Mouse (Mus musculus) cerebellum, adult 11 months (tissue): ENCODE results near the gene Vamp2.

Source experiments
- DNase-seq: peaks from one replicate; pipeline ENCODE4 v3.0.0; 2022

Vamp2 gene

DNA sequence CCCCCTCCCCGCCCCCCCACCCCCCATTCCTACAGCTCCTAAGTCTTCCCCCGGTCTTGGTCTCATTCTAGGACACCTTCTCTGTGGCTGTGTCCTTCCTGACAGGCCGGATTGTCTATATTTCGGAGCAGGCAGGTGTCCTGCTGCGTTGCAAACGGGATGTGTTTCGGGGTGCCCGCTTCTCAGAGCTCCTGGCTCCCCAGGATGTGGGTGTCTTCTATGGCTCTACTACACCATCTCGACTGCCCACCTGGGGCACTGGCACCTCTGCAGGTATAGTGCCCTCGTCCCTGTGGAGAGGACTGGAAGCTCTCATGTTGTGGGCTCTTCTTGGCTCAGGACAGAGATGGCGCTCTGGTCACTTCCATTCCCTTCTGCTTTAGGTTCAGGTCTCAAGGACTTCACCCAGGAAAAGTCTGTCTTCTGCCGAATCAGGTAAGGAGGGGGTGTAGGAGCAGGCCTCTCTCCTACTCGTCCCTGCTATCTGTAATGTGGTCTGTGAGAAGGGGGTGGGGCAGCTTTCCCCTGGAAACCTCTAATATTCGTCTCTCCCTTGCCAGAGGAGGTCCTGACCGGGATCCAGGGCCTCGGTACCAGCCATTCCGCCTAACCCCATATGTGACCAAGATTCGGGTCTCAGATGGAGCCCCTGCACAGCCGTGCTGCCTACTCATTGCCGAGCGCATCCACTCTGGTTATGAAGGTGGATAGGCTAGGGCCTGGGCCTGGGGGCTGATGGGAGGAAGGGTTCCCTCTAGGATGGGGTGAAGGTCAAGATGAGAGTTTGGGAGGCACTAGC lies 13.5 kb downstream of the Vamp2 start:
- peak; percentile 35 for DNase-seq

DNA sequence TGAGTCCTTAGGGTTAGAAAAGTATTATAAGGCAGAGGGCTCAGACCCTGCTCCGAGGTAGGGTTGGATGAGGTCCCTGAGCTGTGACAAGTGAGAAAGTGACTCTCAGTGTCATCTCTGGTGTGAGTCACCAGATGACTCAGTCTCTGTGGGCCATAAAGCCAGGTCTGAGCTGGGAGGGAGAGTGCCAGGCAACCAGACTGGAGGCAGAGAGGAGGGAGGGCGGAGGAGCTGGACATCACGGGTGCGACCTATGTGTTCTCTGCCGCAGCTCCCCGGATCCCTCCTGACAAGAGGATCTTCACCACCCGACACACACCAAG lies 14.1 kb downstream of the Vamp2 start:
- peak; percentile 44 for DNase-seq

DNA sequence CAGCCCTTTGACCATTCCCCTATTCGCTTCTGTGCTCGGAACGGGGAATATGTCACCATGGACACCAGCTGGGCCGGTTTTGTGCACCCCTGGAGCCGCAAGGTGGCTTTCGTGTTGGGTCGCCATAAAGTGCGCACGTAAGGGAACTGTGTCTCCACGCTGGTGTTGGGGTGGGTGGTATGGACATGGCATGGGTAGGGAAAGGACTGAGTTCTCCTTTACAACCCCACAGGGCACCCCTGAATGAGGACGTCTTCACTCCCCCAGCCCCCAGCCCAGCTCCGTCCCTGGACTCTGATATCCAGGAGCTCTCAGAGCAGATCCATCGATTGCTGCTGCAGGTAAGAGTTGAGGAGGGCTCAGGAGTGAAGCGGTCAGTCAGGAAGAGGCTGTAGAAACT lies 14.8 kb downstream of the Vamp2 start:
- DNase-seq, result peak; percentile 28

DNA sequence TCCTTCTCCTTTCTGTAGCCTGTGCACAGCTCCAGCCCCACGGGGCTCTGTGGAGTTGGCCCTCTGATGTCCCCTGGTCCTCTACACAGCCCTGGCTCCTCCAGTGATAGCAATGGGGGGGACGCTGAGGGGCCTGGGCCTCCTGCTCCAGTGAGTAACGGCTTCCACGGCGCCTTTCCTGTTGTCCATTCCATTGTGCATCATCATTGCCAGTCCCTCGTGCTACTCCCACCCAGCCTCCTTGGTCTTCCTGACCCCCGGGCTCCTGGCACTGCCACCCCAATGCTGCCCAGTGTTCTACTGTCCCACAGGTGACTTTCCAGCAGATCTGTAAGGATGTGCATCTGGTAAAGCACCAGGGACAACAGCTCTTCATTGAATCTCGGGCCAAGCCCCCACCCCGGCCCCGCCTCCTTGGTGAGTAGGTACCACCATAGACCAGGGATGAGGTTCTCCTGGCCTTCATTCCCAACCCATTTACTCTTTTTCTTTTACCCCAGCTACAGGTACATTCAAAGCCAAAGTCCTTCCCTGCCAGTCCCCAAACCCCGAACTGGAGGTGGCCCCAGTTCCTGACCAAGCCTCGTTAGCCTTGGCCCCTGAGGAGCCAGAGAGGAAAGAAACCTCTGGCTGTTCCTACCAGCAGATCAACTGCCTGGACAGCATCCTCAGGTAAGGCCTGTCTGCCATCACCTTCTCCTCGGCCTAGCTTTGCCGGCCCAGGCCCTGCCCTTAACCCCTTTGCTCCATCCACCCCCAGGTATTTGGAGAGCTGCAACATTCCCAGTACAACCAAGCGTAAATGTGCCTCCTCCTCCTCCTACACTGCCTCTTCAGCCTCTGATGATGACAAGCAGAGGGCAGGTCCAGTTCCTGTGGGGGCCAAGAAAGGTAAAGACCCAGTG lies 15.5 kb downstream of the Vamp2 start:
- DNase-seq, result peak; percentile 30

DNA sequence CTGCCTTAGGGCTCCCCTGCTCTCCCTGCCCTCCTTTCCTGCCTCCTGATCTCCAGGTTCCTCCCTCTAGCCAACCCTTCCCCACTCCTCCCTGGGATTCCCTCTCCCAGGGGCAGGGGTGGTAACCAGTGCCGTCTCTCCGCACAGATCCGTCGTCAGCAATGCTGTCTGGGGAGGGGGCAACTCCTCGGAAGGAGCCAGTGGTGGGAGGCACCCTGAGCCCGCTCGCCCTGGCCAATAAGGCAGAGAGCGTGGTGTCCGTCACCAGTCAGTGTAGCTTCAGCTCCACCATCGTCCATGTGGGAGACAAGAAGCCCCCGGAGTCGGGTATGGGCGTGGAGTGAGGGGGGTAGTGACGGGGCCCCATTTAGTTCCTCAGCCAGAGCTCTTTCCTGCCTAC lies 16.2 kb downstream of the Vamp2 start:
- peak; percentile 28 for DNase-seq

DNA sequence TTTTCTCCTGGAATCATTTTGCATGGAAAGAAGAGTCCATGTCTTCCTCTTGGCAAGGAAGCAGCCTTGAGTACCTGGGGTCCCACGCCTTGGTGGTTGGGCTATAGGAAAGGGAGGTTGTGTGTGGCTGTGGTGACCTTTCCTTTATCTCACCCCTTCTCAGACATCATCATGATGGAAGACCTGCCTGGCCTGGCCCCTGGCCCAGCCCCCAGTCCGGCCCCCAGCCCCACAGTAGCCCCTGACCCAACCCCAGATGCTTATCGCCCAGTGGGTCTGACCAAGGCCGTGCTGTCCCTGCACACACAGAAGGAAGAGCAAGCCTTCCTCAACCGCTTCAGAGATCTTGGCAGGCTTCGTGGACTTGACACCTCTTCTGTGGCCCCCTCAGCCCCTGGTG lies 16.9 kb downstream of the Vamp2 start:
- peak; percentile 13 for DNase-seq

DNA sequence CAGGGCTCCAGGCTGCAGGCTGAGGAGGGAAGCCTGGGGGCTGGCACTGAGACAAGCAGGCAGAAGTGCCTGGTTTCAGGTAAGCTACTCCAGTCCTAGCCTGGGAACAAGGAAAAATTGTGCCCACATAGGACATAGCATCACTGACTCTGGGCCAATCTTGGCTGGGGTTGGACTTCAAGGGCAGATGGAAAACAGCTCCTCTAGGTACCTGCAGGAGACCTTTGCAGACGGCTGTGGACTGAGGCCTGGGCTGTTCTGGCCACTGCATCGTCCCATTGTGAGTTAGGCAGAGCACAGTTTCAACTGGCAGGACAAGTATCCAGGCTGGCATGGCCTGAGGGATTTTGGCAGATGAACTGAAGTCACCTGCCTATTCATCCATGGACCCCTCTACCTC lies 17.5 kb downstream of the Vamp2 start:
- peak; percentile 13 for DNase-seq

DNA sequence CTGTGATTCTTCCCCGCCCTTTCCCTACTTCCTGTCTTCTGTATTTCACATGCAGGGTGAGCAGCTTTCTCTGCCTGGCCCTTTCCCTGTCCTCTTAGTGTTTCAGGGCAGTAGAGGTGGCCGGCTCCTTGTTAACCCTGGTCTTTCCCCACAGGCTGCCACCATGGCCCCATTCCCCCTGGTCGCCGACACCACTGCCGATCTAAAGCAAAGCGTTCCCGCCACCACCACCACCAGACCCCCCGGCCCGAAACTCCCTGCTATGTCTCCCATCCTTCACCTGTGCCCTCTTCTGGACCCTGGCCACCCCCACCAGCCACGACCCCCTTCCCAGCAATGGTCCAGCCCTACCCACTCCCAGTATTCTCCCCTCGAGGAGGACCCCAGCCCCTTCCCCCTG lies 18.0 kb downstream of the Vamp2 start:
- DNase-seq, result peak; percentile 19

DNA sequence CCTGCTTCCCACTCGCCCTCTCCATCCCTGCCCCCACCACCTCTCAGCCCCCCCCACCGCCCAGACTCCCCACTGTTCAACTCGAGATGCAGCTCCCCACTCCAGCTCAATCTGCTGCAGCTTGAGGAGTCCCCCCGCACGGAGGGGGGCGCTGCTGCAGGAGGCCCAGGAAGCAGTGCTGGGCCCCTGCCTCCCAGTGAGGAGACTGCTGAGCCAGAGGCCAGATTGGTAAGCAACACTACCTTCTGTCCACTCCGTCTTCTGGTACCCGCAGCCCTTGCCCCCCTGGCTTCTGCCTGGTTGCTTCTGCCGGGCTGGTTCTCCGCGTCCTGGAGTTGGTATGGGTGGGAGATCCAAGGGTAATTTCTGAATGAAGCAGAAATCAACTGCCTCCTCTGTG lies 18.6 kb downstream of the Vamp2 start:
- DNase-seq, result no peak

DNA sequence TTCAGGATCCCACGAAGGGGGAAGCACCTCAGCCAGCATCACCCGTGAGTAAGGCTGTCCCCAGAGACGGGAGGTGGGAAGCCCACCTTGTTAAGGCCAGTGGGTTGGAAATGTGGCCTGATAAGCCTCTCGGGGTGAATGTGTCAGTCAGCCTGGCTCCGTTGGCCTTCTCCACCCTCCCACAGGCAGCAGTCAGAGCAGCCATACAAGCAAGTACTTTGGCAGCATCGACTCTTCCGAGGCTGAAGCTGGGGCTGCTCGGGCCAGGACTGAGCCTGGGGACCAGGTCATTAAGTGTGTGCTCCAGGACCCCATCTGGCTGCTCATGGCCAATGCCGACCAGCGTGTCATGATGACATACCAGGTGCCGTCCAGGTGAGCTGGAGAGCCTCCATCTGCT lies 19.4 kb downstream of the Vamp2 start:
- DNase-seq, result peak; percentile 16

DNA sequence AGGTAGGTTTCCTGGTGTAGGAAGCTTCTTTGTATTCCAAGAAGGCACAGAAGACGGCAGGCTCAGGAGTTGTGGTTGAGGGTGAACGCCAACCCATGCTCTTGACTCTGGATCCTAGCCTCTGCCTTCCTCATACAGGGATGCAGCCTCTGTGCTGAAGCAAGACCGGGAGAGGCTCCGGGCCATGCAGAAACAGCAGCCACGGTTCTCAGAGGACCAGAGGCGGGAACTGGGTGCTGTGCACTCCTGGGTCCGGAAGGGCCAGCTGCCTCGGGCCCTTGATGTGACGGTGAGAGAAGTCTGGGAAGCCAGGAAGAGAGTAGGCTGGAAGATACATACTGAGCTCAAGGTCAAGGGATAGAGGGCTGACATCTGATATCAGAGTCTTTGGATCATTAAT lies 19.9 kb downstream of the Vamp2 start:
- peak; percentile 11 for DNase-seq

DNA sequence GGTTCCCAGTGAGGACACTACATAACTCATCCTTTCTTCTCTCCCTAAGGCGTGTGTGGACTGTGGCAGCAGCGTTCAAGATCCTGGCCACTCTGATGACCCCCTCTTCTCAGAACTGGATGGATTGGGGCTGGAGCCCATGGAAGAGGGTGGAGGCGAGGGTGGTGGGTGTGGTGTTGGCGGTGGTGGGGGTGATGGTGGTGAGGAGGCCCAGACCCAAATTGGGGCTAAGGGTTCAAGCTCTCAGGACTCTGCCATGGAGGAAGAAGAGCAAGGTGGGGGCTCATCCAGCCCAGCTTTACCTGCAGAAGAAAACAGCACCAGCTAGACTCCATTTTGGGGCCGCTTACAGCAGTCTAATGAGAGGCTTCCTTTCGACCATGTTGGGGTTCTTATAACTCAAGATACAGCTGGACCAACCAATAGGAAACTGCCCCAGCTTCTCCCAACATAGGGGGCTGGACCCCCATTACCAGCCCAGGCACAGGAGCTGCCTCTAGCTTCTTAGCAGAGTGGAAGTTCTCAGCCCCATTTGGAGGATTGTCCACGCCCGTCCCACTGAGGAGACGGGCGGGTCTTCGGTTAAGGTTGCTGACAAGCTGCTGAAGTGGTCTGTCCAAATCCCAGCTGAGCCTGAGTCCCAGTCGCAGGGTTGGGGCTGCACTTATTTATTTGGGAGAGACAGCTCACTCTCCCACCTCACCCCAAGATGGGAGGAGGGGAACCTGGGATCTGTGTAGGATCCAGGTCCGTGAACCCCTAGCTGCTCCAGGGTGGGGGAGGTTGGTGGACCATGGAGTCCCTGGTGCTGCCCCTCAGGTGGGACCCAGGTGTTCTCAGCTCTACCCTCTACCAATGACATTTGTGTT lies 21.0 kb downstream of the Vamp2 start:
- peak; percentile 27 for DNase-seq

DNA sequence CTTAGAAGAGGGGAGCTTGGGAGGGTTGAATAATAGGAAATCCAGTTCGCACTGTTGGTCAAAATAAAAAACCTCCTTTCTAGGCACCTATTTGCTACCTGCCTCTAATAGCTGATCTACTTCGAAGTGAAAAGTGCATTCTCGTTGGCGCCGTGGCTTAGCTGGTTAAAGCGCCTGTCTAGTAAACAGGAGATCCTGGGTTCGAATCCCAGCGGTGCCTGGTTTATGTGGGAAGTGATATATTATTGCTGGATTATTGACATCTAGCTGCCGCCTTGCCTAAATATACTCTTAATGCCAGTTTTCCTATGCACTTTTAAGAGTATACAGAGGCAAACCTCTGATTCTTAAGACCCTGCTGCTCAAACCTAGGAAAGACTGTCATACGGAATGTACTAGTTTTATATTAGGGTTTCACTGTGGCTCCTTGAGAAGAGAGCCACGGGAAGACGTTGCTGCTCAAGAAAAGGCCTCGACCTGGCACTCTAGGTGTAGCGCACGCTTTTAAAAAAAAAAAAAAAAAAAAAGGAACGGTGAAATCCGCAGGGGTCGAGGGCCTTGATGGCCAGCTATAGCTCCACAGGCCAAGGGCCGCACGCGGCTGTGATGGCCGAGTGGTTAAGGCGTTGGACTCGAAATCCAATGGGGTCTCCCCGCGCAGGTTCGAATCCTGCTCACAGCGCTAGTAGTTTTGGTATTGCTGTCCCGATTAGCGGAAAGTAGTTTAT lies 22.2 kb downstream of the Vamp2 start:
- DNase-seq, result peak; percentile 88

DNA sequence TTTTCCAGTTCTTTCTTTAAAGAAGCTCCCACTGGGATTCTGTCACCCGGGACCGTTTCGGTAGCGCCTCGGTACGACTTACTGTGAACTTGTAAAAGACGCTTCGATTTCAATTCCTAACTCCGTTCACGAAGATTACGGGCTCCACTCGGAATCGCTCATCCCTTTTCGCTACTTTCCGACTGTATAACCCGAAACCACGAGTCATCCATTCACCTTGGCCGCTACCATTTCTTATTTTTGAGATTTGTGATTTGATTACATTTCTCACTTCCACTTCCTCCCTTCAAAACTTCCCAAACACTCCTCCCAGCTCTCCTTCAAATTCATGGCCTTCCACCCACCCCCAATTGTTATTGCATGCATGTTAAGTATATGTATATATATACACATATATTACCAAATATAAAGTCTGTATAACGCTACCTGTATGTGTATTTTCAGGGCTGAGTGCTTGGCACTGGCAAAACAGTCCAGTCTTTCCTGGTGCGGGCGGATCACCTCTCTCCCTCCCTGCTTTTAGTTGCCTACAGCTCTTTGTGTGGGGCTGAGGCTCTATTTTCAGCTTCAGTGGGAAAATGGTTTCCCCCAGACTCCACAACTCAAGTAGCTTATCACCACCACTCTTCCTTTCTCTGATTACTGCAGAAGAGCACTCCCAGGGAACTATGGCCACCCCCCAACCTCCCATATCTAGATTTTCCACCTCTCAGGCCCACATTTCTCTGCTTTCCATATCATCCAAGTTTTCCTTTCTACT lies 22.9 kb downstream of the Vamp2 start:
- DNase-seq, result no peak

DNA sequence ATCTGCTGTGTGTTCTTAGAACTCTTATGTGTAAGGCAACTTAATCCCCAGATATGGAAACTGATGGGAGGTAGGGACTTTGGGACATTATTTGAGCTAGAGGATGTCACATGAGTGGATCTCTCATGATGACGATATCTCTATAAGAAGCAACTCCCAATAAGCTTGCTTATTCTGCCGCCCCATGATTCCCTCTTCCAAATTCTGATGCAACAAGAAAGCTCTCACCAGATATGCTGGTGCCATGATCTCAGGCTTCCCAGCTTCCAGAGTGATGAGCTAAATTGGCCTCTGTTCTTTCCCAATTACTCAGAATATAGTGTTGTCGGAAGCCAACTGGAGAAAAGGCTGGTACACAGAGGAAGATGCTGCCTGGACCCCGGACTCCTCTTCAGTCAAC lies 23.6 kb downstream of the Vamp2 start:
- DNase-seq, result no peak

DNA sequence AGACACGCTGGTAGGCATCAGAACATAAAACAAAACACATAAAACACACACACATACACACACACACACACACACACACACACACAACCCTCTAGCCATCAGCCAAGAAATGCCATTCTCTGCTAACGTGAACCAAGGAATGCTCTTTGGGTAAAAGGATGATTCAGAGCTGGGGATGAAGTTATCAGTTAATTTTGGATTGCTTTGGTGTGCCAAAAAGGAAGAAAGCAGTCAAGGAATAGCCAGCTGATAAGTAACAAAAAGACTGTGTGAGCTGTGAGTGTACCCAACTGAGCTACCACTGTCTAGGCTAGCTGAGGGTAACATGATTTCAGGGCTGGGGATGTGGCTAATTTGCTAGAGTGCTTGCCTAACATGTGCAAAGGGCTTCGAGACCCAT lies 25.7 kb downstream of the Vamp2 start:
- no peak for DNase-seq

DNA sequence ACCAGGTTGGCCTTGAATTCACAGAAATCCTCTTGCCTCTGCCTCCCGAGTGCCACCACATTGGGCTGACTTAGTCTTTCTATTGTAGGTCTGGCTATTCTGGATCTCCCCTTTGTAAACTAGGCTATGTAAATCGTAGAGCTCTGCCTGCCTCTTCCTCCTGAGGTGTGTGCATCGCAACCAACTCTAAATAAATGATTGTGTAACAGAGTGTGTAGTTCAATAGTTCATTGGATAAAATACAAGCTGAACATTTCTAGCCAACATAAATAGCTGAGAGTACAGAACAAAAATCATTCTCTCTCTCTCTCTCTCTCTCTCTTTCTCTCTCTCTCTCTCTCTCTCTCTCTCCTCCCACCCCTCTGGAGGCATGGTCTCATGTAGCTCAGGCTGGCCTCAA lies 26.3 kb downstream of the Vamp2 start:
- no peak for DNase-seq

DNA sequence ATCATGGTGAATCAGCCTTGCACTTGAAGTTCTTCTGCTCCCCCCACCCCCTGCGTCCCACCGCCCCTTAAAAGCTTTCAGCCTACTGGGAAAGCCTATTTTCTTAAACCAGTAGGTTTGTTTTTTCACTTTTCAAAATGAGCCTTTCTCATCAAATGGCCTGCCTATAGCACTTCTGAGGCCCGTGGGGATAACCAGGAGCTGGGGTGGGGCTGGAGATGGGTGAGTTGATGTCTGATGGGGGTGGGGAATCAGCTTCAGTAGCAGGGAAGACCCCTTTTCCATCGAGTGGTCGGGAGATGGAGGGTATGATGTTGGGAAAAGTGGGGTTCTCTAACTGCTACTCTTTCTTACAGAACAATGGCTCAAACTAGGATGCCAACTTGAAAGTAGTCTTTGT lies 28.6 kb downstream of the Vamp2 start:
- no peak for DNase-seq

DNA sequence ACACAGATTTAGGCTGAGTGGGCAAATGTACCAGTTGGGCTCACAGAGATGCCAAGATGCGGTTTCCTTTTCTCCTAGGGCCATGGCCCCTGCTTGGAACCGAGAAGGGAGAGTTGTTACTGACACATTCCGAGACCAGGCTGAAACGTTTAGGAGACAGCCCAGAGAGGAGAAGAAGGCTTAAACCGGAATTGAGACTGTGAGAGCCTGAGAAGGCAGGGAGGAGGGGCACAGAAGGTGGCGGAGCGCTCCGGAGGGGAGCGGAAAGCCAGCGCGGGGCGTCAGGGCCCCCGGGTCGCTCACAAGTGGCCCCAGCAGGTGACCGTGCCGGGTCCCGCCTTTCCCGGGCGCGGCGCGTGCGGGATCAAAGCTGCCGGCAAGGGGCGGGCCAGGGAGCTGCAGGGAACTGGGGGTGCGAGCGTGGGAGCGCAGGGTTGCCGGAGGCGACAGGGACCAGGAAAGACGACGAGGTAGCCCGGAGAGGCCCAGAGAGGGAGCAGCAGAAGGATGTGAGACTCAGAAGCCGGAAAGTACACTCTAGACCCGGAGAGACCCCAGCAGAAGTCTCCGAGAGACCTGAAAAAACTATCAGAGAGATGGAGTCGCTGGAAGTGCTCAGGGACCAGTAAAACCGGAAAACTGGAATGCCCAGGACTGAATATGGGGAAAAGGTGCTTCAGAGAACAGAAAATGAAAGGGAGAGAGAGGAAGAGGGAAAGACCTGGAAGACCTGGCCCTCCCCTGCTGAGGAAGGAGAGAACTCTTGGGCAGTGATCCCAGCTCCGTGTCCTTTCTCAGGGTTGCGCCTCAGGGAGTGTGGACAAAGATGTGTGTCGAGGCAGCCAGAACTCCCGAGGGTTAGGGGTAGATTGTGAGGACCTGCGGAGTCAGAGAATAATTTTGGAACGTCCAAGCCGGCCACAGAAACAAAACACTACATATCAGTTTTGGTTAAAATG lies 29.7 kb downstream of the Vamp2 start:
- DNase-seq, result peak; percentile 65

DNA sequence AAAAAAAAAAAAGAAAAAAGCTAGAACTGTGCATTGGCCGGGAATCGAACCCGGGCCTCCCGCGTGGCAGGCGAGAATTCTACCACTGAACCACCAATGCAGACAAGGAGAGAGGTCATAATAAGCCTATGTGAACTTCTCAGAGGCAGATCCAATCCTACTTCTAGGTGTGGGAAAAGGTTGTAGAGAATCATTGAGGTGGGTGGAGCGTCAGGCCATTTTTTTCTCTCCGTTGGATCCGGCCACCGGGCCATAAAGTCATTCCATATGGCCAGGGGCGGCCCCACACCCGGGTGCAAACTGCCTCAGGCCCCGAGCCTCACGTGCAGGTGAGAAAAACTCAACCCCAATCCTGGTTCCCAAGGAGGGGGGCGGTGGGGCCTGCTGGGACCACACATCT lies 30.5 kb downstream of the Vamp2 start:
- DNase-seq, result peak; percentile 88
